Mouse (Mus musculus) spleen, adult 2 months (tissue): Measurements from ENCODE around the gene Pdxp.

Experiments used
- CTCF ChIP-seq: fragments of 200-500 bp; IDR thresholded peaks from 2 replicates; pipeline ENCODE4 v1.5.1; 2011; ENCODE audit warnings: mild to moderate bottlenecking, inconsistent platforms; ENCODE audit not compliant: insufficient read depth, insufficient read length, insufficient replicate concordance; ENCODE audit errors: extremely low read depth
- POLR2A ChIP-seq: fragments of 200-500 bp; IDR thresholded peaks from 2 replicates; pipeline ENCODE4 v1.6.1; 2011; ENCODE audit warnings: low read depth, low read length, inconsistent platforms

- TF ChIP-seq CTCF: no peak
- no peak for TF ChIP-seq POLR2A
These were observed 26.6 kb downstream of the Pdxp start for GRCm38 (mm10) chr15:78940325-78940724.
